Mouse (Mus musculus) 416B (cell line): ENCODE data around the gene Eipr1.

Experiments used
- DNase-seq: peaks from one replicate; pipeline ENCODE4 v3.0.0; 2011; ENCODE audit warnings: low read depth

Eipr1 gene

GRCm38 (mm10) chr12:28775627-28776026 lies 24.0 kb downstream of the Eipr1 start:
- DNase-seq: no peak

- DNase-seq: no peak
Observed at GRCm38 (mm10) chr12:28780180-28780579, 28.6 kb downstream of the Eipr1 start.

GRCm38 (mm10) chr12:28782637-28783036 lies 31.0 kb downstream of the Eipr1 start:
- no peak for DNase-seq

GRCm38 (mm10) chr12:28784355-28784754 lies 32.8 kb downstream of the Eipr1 start:
- peak; percentile 54 for DNase-seq

GRCm38 (mm10) chr12:28784864-28785263 lies 33.3 kb downstream of the Eipr1 start:
- DNase-seq: no peak

- no peak for DNase-seq
Observed at GRCm38 (mm10) chr12:28785299-28785698, 33.7 kb downstream of the Eipr1 start.

- DNase-seq: no peak
Observed at GRCm38 (mm10) chr12:28786310-28786709, 34.7 kb downstream of the Eipr1 start.

- DNase-seq: no peak
Observed at GRCm38 (mm10) chr12:28792613-28793012, 41.0 kb downstream of the Eipr1 start.

- no peak for DNase-seq
Observed at GRCm38 (mm10) chr12:28793715-28794114, 42.1 kb downstream of the Eipr1 start.

- DNase-seq: no peak
Observed at GRCm38 (mm10) chr12:28795041-28795440, 43.4 kb downstream of the Eipr1 start.

GRCm38 (mm10) chr12:28796881-28797420 lies 45.3 kb downstream of the Eipr1 start:
- no peak for DNase-seq

- DNase-seq: no peak
Observed at GRCm38 (mm10) chr12:28799798-28800411, 48.3 kb downstream of the Eipr1 start.

GRCm38 (mm10) chr12:28800423-28800822 lies 48.8 kb downstream of the Eipr1 start:
- DNase-seq: no peak

- DNase-seq: no peak
Observed at GRCm38 (mm10) chr12:28800891-28801290, 49.3 kb downstream of the Eipr1 start.

GRCm38 (mm10) chr12:28801731-28802130 lies 50.1 kb downstream of the Eipr1 start:
- no peak for DNase-seq

GRCm38 (mm10) chr12:28803043-28803442 lies 51.4 kb downstream of the Eipr1 start:
- no peak for DNase-seq

- DNase-seq: peak; percentile 57
Observed at GRCm38 (mm10) chr12:28804558-28805481, 53.2 kb downstream of the Eipr1 start.

GRCm38 (mm10) chr12:28808786-28809375 lies 57.3 kb downstream of the Eipr1 start:
- no peak for DNase-seq

GRCm38 (mm10) chr12:28809756-28810337 lies 58.2 kb downstream of the Eipr1 start:
- no peak for DNase-seq

GRCm38 (mm10) chr12:28816681-28817426 lies 65.3 kb downstream of the Eipr1 start:
- no peak for DNase-seq

- DNase-seq: no peak
Observed at GRCm38 (mm10) chr12:28817427-28817752, 65.8 kb downstream of the Eipr1 start.

- DNase-seq: no peak
Observed at GRCm38 (mm10) chr12:28817891-28818290, 66.3 kb downstream of the Eipr1 start.
